Mouse (Mus musculus) heart, adult 2 months (tissue): ENCODE measurements at regions not wholly inside any gene's neighbourhood (a gene's known extent, or its start where the extent isn't known, plus 50 kb on each side); places are given as distances from the start of the nearest gene placed in this dataset.
A peak's percentile ranks its signal among the peaks of the same experiment; 100 is the strongest.

Experiments used
- DNase-seq, 2 experiments: peaks; one replicate each; pipeline ENCODE4 v3.0.0; 2021
- H3K27ac ChIP-seq: fragments of 200-600 bp; 2 replicates; pipeline ENCODE4 v1.8.1; 2022
- H3K27me3 ChIP-seq: fragments of 200-500 bp; 2 replicates; pipeline ENCODE4 v1.6.1; 2012; ENCODE audit warnings: mild to moderate bottlenecking, low read length, inconsistent platforms, mixed read lengths; ENCODE audit not compliant: control insufficient read depth, insufficient read depth
- H3K36me3 ChIP-seq: fragments of 200-500 bp; 2 replicates; pipeline ENCODE4 v1.6.1; 2012; ENCODE audit warnings: low read length, inconsistent platforms; ENCODE audit not compliant: control insufficient read depth, insufficient read depth
- H3K4me1 ChIP-seq: fragments of 200-500 bp; 2 replicates; pipeline ENCODE4 v1.6.1; 2011; ENCODE audit warnings: low read length; ENCODE audit not compliant: control insufficient read depth, insufficient read depth
- H3K4me3 ChIP-seq: fragments of 200-600 bp; 2 replicates; pipeline ENCODE4 v1.8.1; 2022
- H3K79me2 ChIP-seq: fragments of 200-500 bp; replicated peaks from 2 replicates; pipeline ENCODE4 v1.6.1; 2012; ENCODE audit warnings: mild to moderate bottlenecking, inconsistent platforms, low read length, moderate library complexity, mixed read lengths; ENCODE audit not compliant: control insufficient read depth, insufficient read depth
- H3K9ac ChIP-seq: fragments of 200-500 bp; 2 replicates; pipeline ENCODE4 v1.6.1; 2012; ENCODE audit warnings: low read depth, mild to moderate bottlenecking, control low read depth, inconsistent platforms, low read length, mixed read lengths
- CTCF ChIP-seq: fragments of 200-600 bp; IDR thresholded peaks from 2 replicates; pipeline ENCODE4 v1.8.1; 2022; ENCODE audit warnings: antibody characterized with exemption, mild to moderate bottlenecking, moderate library complexity
- POLR2A ChIP-seq: fragments of 200-500 bp; IDR thresholded peaks from 2 replicates; pipeline ENCODE4 v1.6.1; 2011; ENCODE audit warnings: mild to moderate bottlenecking, low read depth, low read length, control low read depth; ENCODE audit not compliant: insufficient read depth
- WGBS: fragments of 180-500 bp; shearing (Covaris S2); methylation state at CpG from one replicate; pipeline ENCODE4 v1.1.7; 2018; 5-methylcytosine and 5-hydroxymethylcytosine counted together
- intact Hi-C: fragments of 180-260 bp; cut with DNase I; formaldehyde crosslinking; loops from one replicate; pipeline ENCODE4 v1.15.1; 2025

DNA sequence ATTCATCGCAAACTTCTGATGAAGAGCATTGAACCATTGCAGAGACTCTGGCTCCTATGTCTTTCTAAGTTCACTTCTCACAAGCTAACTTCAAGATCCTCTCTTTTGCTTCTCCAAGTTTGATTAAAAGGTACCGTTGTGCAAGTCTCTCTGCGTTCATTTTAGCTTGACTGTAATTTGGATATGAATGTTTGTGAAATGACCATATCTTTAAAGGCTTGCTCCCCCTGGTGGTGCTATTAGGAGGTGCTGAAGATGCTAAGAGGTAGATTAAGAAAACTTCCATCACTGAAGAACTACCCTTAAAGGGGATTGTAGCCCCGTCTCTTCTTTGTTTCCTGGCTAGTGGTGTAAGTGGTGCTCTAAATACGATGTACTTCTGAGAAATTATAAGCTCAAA is 339.7 kb downstream of the Dio2 start:
- intact Hi-C loops = loop anchor here (2.0 to 5.0 kb wide), 2 partner anchors 844 to 921 kb away; no protein-coding TSS in a partner anchor
- H3K36me3 ChIP-seq = no peaks in the 10 kb centered on the region
- no peaks in the 10 kb centered on the region for H3K27me3 ChIP-seq
- 74% methylated on average over 5 of the region's 5 CpGs for WGBS
- DNase-seq = no peak
- H3K27ac ChIP-seq = no peak overlapping the region
- TF ChIP-seq POLR2A (no peak), CTCF (peak; percentile 68)
- H3K79me2 ChIP-seq = no peaks in the 10 kb centered on the region
- H3K4me3 ChIP-seq = no peak overlapping the region
- H3K9ac ChIP-seq = no peak overlapping the region
- H3K4me1 ChIP-seq = no peaks in the 10 kb centered on the region
